Mouse (Mus musculus) C2C12 (cell line): ENCODE data around the gene Krtap11-1.

Experiments
- CEBPB ChIP-seq: IDR thresholded peaks from one replicate; pipeline ENCODE4 v1.6.1; 2011; ENCODE audit warnings: low read depth, mild to moderate bottlenecking, control low read depth, moderate library complexity
- CTCF ChIP-seq: IDR thresholded peaks from one replicate; pipeline ENCODE4 v1.5.1; 2011; ENCODE audit not compliant: control insufficient read depth, insufficient read depth, insufficient read length
- MAX ChIP-seq: IDR thresholded peaks from one replicate; pipeline ENCODE4 v1.6.1; 2011; ENCODE audit warnings: mild to moderate bottlenecking, control low read depth
- MYOD1 ChIP-seq: IDR thresholded peaks from one replicate; pipeline ENCODE4 v1.6.1; 2011; ENCODE audit warnings: low read depth; ENCODE audit not compliant: control insufficient read depth, insufficient read length
- USF1 ChIP-seq: IDR thresholded peaks from one replicate; pipeline ENCODE4 v1.6.1; 2011; ENCODE audit warnings: low read depth, mild to moderate bottlenecking, control low read depth, moderate library complexity

DNA sequence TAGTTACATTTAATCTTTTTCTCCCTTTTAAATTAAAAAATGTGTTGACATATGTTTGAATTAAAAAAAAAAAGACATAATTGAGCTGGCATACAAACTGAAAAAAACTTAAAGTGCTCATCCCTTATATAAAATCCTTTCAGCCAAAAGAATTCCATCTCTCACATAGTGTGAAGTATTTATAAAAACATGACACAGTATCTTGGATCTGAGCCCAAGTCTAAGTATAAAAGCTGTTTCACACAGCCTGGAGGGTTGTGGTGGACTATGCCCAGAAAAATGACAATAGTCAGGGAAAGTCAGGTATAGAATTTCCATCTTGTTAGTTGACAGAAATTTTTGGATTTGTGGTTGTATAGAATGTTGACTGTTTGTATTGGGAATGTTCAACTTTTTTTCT lies 20.7 kb downstream of the Krtap11-1 start:
- TF ChIP-seq CTCF (no peak), USF1 (no peak), CEBPB (no peak), MAX (no peak), MYOD1 (no peak)
